Mouse (Mus musculus): Measurements from ENCODE around the gene Rrp1b. TPM values are rescaled to one million over a fixed set of nuclear protein-coding genes. Genes with fewer than 3 reads are reported as not detected.
"Not testable (repeated sequence)": the region's sequence is repeated elsewhere in the genome, so short reads cannot be mapped to it uniquely, and the experiment has no call there.

Gene Rrp1b
- total and polyA plus RNA-seq, 3 experiments = 78.6 to 84.1 TPM; not detected in 1

- Histone ChIP-seq H3K36me3 (ENCODE audit: control insufficient read depth in 1 of 2, insufficient read depth in 2 of 2, low read length in 2 of 2) (peaks cover 0 to 13% of the 10 kb centered on the region in 2 experiments; a peak in 1 of 4 replicates), H3K4me1 (ENCODE audit: control insufficient read depth in 1 of 2, insufficient read depth in 2 of 2, low read length in 2 of 2) (peaks cover 1 to 17% of the 10 kb centered on the region in 2 experiments), H3K4me3 (ENCODE audit: control insufficient read depth in 1 of 2, insufficient read depth in 1 of 2, low read depth in 2 of 2, low read length in 2 of 2) (peak overlapping the region; percentile 70 to 96), H3K9ac (ENCODE audit: control insufficient read depth, low read depth, low read length, poor library complexity, severe bottlenecking) (peak overlapping the region; percentile 70), H3K27ac (ENCODE audit: control insufficient read depth, low read depth, low read length) (peak overlapping the region; percentile 72)
- H3K9me3 ChIP-seq (replicated peaks; ENCODE audit: insufficient read depth, low read length); H3K79me2 ChIP-seq (ENCODE audit: control insufficient read depth, insufficient read depth, low read length, poor library complexity); H3K27me3 ChIP-seq (ENCODE audit: control insufficient read depth in 1 of 2, insufficient read depth in 2 of 2, low read length in 2 of 2): not testable (repeated sequence)
- TF ChIP-seq ELF1 (IDR thresholded peaks at IDR 0.05; ENCODE audit: low read depth, low read length) (peak; percentile 69; the same call in 1 of the 2 replicates), POLR2A (IDR thresholded peaks at IDR 0.05; ENCODE audit: control insufficient read depth in 1 of 2, insufficient read depth in 1 of 2, low read depth in 1 of 2, low read length in 2 of 2, poor library complexity in 1 of 2) (peak in 1 of 2 experiments; percentile 25; a peak in 2 of 4 replicates), SIN3A (IDR thresholded peaks at IDR 0.05; ENCODE audit: low read length) (peak; percentile 7; the same call in 1 of the 2 replicates), NELFE (IDR thresholded peaks at IDR 0.05; ENCODE audit: low read depth, low read length) (peak; percentile 53), HCFC1 (IDR thresholded peaks at IDR 0.05; ENCODE audit: low read depth, low read length) (peak; percentile 34; the same call in 1 of the 2 replicates), BHLHE40 (IDR thresholded peaks at IDR 0.05; ENCODE audit: borderline replicate concordance, low read depth, low read length) (peak; percentile 67), ZMIZ1 (IDR thresholded peaks at IDR 0.05; ENCODE audit: low read depth, low read length) (peak; percentile 47; the same call in 1 of the 2 replicates)
- DNase-seq (ENCODE audit: low read depth, low spot score) = peak; percentile 95
Observed at GRCm38 (mm10) chr17:32091364-32092240, 55.7 kb downstream of the Rrp1b start.

GRCm38 (mm10) chr17:32092241-32092619 lies 56.3 kb downstream of the Rrp1b start:
- Histone ChIP-seq H3K36me3 (ENCODE audit: control insufficient read depth in 1 of 2, insufficient read depth in 2 of 2, low read length in 2 of 2) (peaks cover 0 to 12% of the 10 kb centered on the region in 2 experiments; a peak in 1 of 4 replicates), H3K27me3 (ENCODE audit: control insufficient read depth in 1 of 2, insufficient read depth in 2 of 2, low read length in 2 of 2) (no peaks in the 10 kb centered on the region), H3K4me1 (ENCODE audit: control insufficient read depth in 1 of 2, insufficient read depth in 2 of 2, low read length in 2 of 2) (peaks cover 1 to 16% of the 10 kb centered on the region in 2 experiments), H3K9ac (ENCODE audit: control insufficient read depth, low read depth, low read length, poor library complexity, severe bottlenecking) (peak overlapping the region; percentile 40), H3K79me2 (ENCODE audit: control insufficient read depth, insufficient read depth, low read length, poor library complexity) (no peaks in the 10 kb centered on the region), H3K4me3 (ENCODE audit: control insufficient read depth in 1 of 2, insufficient read depth in 1 of 2, low read depth in 2 of 2, low read length in 2 of 2) (no peak overlapping the region), H3K27ac (ENCODE audit: control insufficient read depth, low read depth, low read length) (peak overlapping the region; percentile 72), H3K9me3 (replicated peaks; ENCODE audit: insufficient read depth, low read length) (no peaks in the 10 kb centered on the region)
- DNase-seq (ENCODE audit: low read depth, low spot score) = no peak
- TF ChIP-seq TAL1 (IDR thresholded peaks at IDR 0.05; ENCODE audit: low read length) = peak; percentile 62
- no peak for TF ChIP-seq NRF1 (IDR thresholded peaks at IDR 0.05; ENCODE audit: insufficient read depth, low read depth, low read length, poor library complexity, severe bottlenecking)
- no peak for TF ChIP-seq POLR2A (IDR thresholded peaks at IDR 0.05; ENCODE audit: control insufficient read depth in 1 of 2, insufficient read depth in 1 of 2, low read depth in 1 of 2, low read length in 2 of 2, poor library complexity in 1 of 2)
- TF ChIP-seq TCF12 (IDR thresholded peaks at IDR 0.05; ENCODE audit: low read depth, low read length) = 0 out of 2 replicates have a peak, but pooled peaks have one; percentile 30
- TF ChIP-seq BHLHE40 (IDR thresholded peaks at IDR 0.05; ENCODE audit: borderline replicate concordance, low read depth, low read length) = no peak
- 0 out of 2 replicates have a peak, but pooled peaks have one; percentile 23 for TF ChIP-seq GATA1 (IDR thresholded peaks at IDR 0.05; ENCODE audit: low read depth, low read length)
- no peak for TF ChIP-seq POLR2AphosphoS2 (IDR thresholded peaks at IDR 0.05; ENCODE audit: low read length)
- no peak for TF ChIP-seq ZMIZ1 (IDR thresholded peaks at IDR 0.05; ENCODE audit: low read depth, low read length)
- no peak for TF ChIP-seq SMC3 (IDR thresholded peaks at IDR 0.05; ENCODE audit: low read depth, low read length)
